Mouse (Mus musculus) cerebellum, adult 18-20 months (tissue): ENCODE measurements at regions not wholly inside any gene's neighbourhood (a gene's known extent, or its start where the extent isn't known, plus 50 kb on each side); places are given as distances from the start of the nearest gene placed in this dataset.

Experiments used
- DNase-seq, 2 experiments: peaks; one replicate each; pipeline ENCODE4 v3.0.0; 2021

DNA sequence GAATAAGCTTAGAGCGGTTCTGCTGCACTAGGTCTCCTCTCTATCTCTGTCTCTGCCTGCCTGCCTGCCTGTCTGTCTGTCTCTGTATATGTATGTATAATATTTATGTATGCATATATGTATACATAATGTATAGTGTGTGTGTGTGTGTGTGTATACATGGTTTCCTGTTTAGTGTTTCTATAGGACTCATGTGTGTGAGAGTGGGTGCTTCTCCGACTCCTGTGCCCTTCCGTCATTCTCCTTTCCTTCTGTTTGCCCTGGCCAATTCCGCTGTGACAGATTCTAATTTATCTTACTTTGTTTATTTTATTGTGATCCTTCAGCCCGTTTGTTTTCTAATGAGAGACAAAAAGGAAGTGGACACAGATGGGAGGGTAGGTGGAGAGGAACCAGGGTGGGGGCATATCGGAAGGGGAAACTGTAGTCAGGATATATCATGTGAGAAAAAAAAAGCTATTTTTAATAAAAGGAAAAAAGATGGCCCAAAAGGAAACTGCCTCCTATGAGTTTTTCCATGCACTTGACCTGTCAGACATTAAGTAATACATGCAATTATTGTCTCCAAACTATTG lies 85.0 kb upstream of the Ednrb start:
- no peak for DNase-seq

DNA sequence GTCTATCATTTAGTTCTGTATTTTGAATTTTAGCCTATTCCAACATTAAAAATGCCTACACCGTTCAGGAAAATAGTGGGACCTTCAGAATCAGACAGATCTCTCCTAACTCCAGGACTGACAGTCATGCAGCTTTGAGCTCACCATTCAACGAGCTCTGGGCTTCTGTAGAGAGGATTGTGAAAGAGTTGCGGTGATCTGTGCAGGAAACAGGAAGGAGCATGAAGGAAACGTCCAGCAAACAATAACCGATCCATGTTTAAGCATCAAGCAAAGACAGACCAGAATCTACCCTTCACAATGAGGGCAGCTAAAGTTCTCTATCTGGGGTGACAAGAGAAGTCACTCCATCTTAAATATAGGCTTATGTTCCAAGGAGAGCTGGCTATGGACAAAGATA lies 76.0 kb upstream of the Ednrb start:
- DNase-seq, result no peak

DNA sequence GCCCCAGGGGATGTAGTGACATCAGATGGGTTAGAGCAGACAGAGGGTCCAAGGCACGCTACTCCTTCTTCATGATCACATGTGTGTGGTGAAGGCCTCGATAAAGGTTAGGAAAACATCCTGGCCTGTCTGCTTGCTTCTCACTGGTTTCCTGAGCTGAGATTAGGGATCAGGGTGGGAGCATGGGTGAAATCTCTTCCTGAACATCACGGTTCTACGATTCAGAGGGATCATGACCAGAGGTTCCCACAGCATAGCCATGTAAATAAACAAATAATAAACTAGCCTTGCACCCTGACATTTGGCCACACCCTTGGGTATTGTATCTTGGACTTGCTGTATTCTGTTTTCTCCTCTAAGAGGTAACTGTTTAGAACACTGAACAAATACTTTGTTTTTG lies 75.2 kb upstream of the Ednrb start:
- no peak for DNase-seq

DNA sequence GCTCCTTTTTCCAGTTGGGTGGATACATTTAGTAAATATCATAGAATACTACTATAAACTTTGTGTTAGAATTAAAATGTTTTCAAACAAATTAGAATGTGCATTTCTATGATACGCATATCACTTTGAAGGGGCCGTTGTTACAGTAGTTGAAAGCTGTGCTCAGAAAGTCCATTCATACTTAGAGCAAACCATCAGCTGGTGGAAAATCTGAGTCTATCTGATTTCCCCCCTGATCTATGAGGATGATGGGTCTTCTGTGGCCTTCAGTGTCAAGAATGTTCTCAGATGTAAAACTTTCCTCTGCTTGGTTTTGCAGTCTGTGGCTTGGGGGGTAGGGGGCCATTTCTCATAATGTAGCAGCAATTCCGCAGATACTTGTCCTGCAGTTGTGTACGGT lies 69.3 kb upstream of the Ednrb start:
- DNase-seq, result no peak

DNA sequence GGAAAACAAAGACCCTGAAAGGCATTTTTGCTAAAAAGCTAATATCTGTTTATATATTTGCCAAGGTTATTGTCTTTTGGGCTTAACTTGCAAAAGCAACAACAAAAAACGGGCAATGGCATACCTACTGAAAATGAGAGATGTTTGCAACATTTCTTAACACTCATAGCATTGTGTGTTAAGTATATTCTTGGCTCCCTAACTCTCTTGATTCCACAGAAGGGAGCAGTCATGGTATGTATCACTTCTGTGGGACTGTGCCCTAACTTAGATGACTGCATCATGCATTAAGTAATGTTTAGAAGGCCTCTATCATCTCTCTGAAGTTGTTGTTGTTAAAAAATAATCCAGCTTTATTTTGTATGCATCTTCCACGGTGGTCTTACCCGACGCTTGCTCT lies 67.5 kb upstream of the Ednrb start:
- DNase-seq, result no peak

DNA sequence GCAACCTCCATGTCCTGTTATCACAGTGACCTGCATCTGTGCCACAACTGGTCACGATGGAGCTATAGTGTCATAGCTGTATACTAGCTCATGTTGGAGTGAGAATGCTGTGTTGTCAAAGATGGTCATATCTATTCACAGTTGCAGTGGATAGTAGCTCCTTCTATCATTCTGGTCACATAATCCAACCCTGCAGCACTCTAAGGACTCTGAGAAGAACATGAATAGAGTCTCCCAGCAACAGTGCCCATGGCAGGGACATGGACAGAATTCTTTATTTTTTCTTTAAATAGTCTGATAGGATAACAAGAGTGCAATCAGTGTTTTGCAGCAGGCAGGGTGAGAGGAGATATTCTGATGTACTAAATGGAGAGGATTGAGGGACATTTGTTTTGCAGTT lies 67.1 kb upstream of the Ednrb start:
- no peak for DNase-seq

DNA sequence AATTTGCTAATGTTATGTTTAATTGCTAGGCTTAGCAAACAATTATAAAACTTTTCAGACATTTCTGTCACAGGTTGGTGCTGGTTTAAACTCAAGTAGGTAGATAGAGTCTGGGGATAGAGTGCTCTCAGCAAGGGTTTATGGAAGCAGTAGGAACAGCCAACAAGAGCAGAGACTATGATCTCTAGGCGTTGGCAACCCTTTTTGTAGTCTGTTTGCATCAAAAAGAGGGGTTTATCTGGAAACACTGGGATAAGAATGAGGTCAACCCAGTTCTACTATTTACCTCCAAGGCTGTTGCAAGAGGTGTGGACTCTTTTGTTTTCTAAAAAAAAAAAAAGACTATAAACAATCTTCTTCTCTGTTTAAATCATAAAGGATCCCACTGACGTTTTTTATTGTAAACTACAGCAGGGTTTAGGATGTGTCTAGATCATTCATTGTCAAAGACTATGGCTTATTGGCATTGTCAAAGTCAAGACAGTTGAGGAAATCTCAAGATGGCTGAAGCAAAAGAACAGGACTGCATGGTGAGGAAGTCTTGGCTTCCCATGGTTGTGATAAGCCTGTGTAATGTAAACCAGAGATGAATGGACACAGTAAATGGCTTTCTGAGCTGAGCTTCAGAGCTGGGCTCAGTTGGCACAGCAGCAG lies 62.3 kb upstream of the Ednrb start:
- no peak for DNase-seq

DNA sequence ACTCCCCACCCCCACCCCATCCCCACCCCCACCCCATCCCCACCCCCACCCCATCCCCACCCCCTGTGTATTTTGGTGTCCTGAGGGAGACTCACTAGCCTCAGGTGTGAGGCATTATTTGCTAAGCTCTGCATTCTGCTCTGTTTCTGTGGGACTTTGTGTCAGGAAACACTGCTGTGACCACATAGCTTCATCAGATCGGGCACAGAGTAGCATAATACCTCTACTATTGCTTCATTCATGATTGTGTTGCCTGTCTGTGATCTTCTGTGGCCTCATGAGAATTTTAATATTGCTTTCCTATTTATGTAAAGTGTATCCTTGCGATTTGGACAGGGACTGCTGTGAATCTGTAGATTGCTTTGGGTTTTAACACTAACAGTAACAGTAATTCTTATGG lies 56.6 kb upstream of the Ednrb start:
- no peak for DNase-seq

DNA sequence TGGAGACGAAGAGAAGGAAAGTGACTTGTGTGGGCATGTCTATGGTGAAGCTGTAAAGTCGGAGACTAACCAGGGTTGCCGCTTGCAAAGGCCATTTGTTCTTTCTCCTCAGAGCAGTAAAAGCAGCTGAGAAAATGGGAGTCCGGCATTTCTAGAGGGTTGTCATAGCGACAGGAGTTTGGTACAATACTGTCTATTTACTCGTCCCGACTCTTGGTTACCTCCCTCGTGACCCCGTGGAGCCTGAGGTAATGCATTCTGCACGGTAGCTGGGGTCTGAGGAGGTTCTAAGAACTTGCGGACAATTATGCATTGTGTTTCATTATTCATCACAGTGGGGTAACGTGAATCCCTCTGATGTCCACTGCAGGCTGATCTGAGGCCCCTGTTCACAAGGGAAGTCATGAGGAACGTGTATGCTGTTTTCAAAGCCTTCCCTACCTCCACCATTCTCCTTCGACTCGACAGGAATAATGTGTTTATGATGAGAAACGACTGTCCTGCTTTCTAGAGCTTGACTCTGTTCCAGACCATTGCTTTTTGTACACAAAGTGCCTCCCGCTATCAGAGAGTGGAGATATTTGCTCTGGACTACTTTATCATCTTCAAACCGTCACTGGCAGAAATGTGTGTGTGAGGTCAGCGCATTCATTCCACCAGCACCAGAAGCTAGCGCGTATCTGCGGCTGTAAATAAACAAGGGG lies 55.1 kb upstream of the Ednrb start:
- no peak for DNase-seq

DNA sequence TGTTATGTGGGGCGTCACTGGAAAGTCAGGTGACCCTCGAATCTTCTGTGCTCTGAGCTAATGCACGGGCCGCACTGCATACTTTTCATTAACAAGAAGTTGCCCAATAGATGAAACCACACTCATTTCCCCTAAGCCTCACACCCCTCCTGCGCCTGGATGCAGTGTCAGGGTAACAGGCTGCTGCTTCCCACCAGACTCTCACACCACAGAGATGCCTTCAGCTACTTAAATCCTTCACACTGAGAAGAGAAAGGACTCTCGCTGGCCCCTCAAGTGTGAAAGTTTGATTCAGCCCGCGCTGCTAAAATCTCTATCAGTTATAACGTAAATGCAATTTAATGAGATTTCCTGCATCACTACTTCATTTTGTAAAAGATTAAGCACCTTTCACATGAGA lies 54.5 kb upstream of the Ednrb start:
- no peak for DNase-seq

DNA sequence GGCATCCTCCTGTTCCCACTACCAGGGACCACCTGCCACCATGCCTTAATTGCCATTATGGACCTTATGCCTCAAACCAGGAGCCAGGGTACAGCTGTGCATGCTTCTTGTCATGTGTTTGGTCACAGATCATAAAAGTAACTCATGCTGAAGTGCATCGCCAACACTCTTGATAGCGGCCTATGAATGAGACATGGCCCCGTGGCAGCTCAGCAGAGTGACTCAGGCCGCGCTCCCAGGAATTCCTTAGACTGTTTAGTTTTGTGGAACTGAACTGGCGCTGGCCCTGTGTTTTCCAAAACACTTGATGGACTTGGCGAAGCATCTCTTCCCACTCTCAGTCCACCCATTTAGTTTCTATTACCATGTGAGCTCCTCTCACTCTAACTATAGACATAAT lies 51.1 kb upstream of the Ednrb start:
- no peak for DNase-seq
